Mouse (Mus musculus) lung, embryonic 15.5 days (tissue): ENCODE data around the gene Thap8. TPM values are rescaled to one million over a fixed set of nuclear protein-coding genes. Genes with fewer than 3 reads are reported as not detected.

Source experiments
- ATAC-seq: fragments of 200-750 bp; cut with Nextera tagmentation; 2 replicates; pipeline ENCODE4 v1.8.0; 2017; ENCODE audit warnings: moderate number of reproducible peaks, borderline replicate concordance; ENCODE audit not compliant: low FRiP score, low TSS enrichment; ENCODE audit errors: extremely low read depth
- H3K27ac ChIP-seq: fragments of 300-500 bp; sonication (generic); 2 replicates; pipeline ENCODE4 v1.5.1; 2015; ENCODE audit warnings: moderate library complexity, mild to moderate bottlenecking, inconsistent platforms
- H3K27me3 ChIP-seq: fragments of 300-500 bp; sonication (generic); 2 replicates; pipeline ENCODE4 v1.6.1; 2015; ENCODE audit warnings: inconsistent platforms
- H3K36me3 ChIP-seq: fragments of 300-500 bp; sonication (generic); 2 replicates; pipeline ENCODE4 v1.6.1; 2015; ENCODE audit warnings: inconsistent platforms
- H3K4me1 ChIP-seq: fragments of 300-500 bp; sonication (generic); 2 replicates; pipeline ENCODE4 v1.6.1; 2015; ENCODE audit warnings: inconsistent platforms
- H3K4me2 ChIP-seq: fragments of 300-500 bp; sonication (generic); 2 replicates; pipeline ENCODE4 v1.6.1; 2015; ENCODE audit warnings: inconsistent platforms, mild to moderate bottlenecking, moderate library complexity
- H3K4me3 ChIP-seq: fragments of 300-500 bp; sonication (generic); 2 replicates; pipeline ENCODE4 v1.5.1; 2015; ENCODE audit warnings: mild to moderate bottlenecking, inconsistent platforms
- H3K9ac ChIP-seq: fragments of 300-500 bp; sonication (generic); 2 replicates; pipeline ENCODE4 v1.6.1; 2015; ENCODE audit warnings: inconsistent platforms
- H3K9me3 ChIP-seq: fragments of 300-500 bp; sonication (generic); 2 replicates; pipeline ENCODE4 v1.6.1; 2016; ENCODE audit warnings: inconsistent platforms
- WGBS: fragments of 180-500 bp; shearing (Covaris S2); methylation state at CpG from one replicate; pipeline ENCODE4 v1.1.7; 2015; 5-methylcytosine and 5-hydroxymethylcytosine counted together
- polyA plus RNA-seq: library from polyadenylated mRNA; unstranded; fragments of >200 nt; fragmentation: Nextera tagmentation; extraction: Ambion mirVana; gene quantifications from 2 replicates; pipeline ENCODE4 v1.2.1, GENCODE M21; 2015

Gene Thap8
- polyA plus RNA-seq, 1 experiment from 2014 or later, result 0.64 TPM

GRCm38 (mm10) chr7:30288046-30288445 lies 8.2 kb downstream of the Thap8 start:
- 60% methylated on average over 6 of the region's 6 CpGs for WGBS
- Histone ChIP-seq H3K9me3 (no peaks in the 10 kb centered on the region), H3K27me3 (no peaks in the 10 kb centered on the region), H3K4me2 (no peak overlapping the region), H3K4me1 (no peaks in the 10 kb centered on the region; the same call in none of the 2 replicates), H3K27ac (no peak overlapping the region), H3K9ac (no peak overlapping the region), H3K36me3 (no peaks in the 10 kb centered on the region), H3K4me3 (no peak overlapping the region)
- no peak for ATAC-seq

- Histone ChIP-seq H3K27me3 (no peaks in the 10 kb centered on the region), H3K27ac (no peak overlapping the region), H3K4me3 (no peak overlapping the region), H3K36me3 (no peaks in the 10 kb centered on the region), H3K4me1 (no peaks in the 10 kb centered on the region; the same call in none of the 2 replicates), H3K9ac (no peak overlapping the region), H3K9me3 (no peaks in the 10 kb centered on the region), H3K4me2 (no peak overlapping the region)
- no peak for ATAC-seq
- WGBS, result 63% methylated on average over 7 of the region's 7 CpGs
Observed at GRCm38 (mm10) chr7:30289071-30289713, 9.3 kb downstream of the Thap8 start.

- ATAC-seq, result no peak
- no peak overlapping the region for H3K27ac ChIP-seq
- 57% methylated on average over 10 of the region's 10 CpGs for WGBS
Observed at GRCm38 (mm10) chr7:30289714-30290399, 10.0 kb downstream of the Thap8 start.

GRCm38 (mm10) chr7:30291215-30292131 lies 11.6 kb downstream of the Thap8 start, which contains the start of gene Clip3:
Gene Clip3 (plus strand): TSS chr7:30291728.
- no peaks in the 10 kb centered on the region for H3K9me3 ChIP-seq
- H3K4me2 ChIP-seq, result peak within 1 kb of the TSS; percentile 59
- ATAC-seq, result peak; percentile 85; the same call in 1 of the 2 replicates
- no peaks in the 10 kb centered on the region for H3K27me3 ChIP-seq
- no peaks in the 10 kb centered on the region; the same call in none of the 2 replicates for H3K4me1 ChIP-seq
- 7% methylated on average over 35 of the region's 35 CpGs for WGBS
- H3K27ac ChIP-seq, result no peak within 1 kb of the TSS
- H3K9ac ChIP-seq, result peak within 1 kb of the TSS; percentile 50
- peak within 1 kb of the TSS; percentile 62 for H3K4me3 ChIP-seq
- no peaks in the 10 kb centered on the region for H3K36me3 ChIP-seq

More at GRCm38 (mm10) chr7:30289714-30290399, 10.0 kb downstream of the Thap8 start:
- no peaks in the 10 kb centered on the region for H3K9me3 ChIP-seq
- H3K4me1 ChIP-seq, result no peaks in the 10 kb centered on the region; the same call in none of the 2 replicates
- H3K27me3 ChIP-seq, result no peaks in the 10 kb centered on the region
- no peak overlapping the region for H3K9ac ChIP-seq
- H3K4me3 ChIP-seq, result no peak overlapping the region
- H3K4me2 ChIP-seq, result no peak overlapping the region
- no peaks in the 10 kb centered on the region for H3K36me3 ChIP-seq

- Histone ChIP-seq H3K9ac (no peak overlapping the region), H3K4me1 (no peaks in the 10 kb centered on the region; the same call in none of the 2 replicates), H3K27me3 (no peaks in the 10 kb centered on the region), H3K36me3 (peaks cover 3% of the 10 kb centered on the region; the same call in 1 of the 2 replicates), H3K4me3 (no peak overlapping the region), H3K4me2 (no peak overlapping the region), H3K27ac (no peak overlapping the region), H3K9me3 (no peaks in the 10 kb centered on the region)
- no peak for ATAC-seq
- 73% methylated on average over 13 of the region's 13 CpGs for WGBS
Observed at GRCm38 (mm10) chr7:30293795-30294194, 13.9 kb downstream of the Thap8 start.

- Histone ChIP-seq H3K9me3 (no peaks in the 10 kb centered on the region), H3K27ac (no peak overlapping the region), H3K27me3 (no peaks in the 10 kb centered on the region), H3K36me3 (peaks cover 3% of the 10 kb centered on the region; the same call in 1 of the 2 replicates), H3K4me3 (no peak overlapping the region), H3K9ac (no peak overlapping the region), H3K4me2 (no peak overlapping the region), H3K4me1 (no peaks in the 10 kb centered on the region; the same call in none of the 2 replicates)
- no peak for ATAC-seq
- WGBS, result 82% methylated on average over 5 of the region's 5 CpGs
Observed at GRCm38 (mm10) chr7:30294296-30294695, 14.4 kb downstream of the Thap8 start.

- no peaks in the 10 kb centered on the region for H3K9me3 ChIP-seq
- H3K36me3 ChIP-seq, result peaks cover 3% of the 10 kb centered on the region; the same call in 1 of the 2 replicates
- no peaks in the 10 kb centered on the region; the same call in none of the 2 replicates for H3K4me1 ChIP-seq
- H3K27me3 ChIP-seq, result no peaks in the 10 kb centered on the region
- 56% methylated on average over 10 of the region's 10 CpGs for WGBS
- H3K4me3 ChIP-seq, result no peak overlapping the region
- no peak for ATAC-seq
- H3K4me2 ChIP-seq, result no peak overlapping the region
- no peak overlapping the region for H3K27ac ChIP-seq
- no peak overlapping the region for H3K9ac ChIP-seq
Observed at GRCm38 (mm10) chr7:30295103-30295502, 15.2 kb downstream of the Thap8 start.

GRCm38 (mm10) chr7:30296816-30297215 lies 16.9 kb downstream of the Thap8 start:
- ATAC-seq, result no peak
- H3K36me3 ChIP-seq, result peaks cover 8% of the 10 kb centered on the region; the same call in 1 of the 2 replicates
- H3K4me3 ChIP-seq, result no peak overlapping the region
- no peak overlapping the region for H3K4me2 ChIP-seq
- no peaks in the 10 kb centered on the region for H3K9me3 ChIP-seq
- WGBS, result 90% methylated on average over 15 of the region's 15 CpGs
- H3K9ac ChIP-seq, result no peak overlapping the region
- H3K27me3 ChIP-seq, result no peaks in the 10 kb centered on the region
- no peak overlapping the region for H3K27ac ChIP-seq
- no peaks in the 10 kb centered on the region; the same call in none of the 2 replicates for H3K4me1 ChIP-seq

GRCm38 (mm10) chr7:30297266-30297665 lies 17.4 kb downstream of the Thap8 start:
- H3K27me3 ChIP-seq, result no peaks in the 10 kb centered on the region
- H3K9ac ChIP-seq, result no peak overlapping the region
- H3K4me1 ChIP-seq, result no peaks in the 10 kb centered on the region; the same call in none of the 2 replicates
- H3K9me3 ChIP-seq, result no peaks in the 10 kb centered on the region
- WGBS, result 69% methylated on average over 16 of the region's 16 CpGs
- no peak overlapping the region for H3K4me2 ChIP-seq
- H3K36me3 ChIP-seq, result peaks cover 12% of the 10 kb centered on the region; the same call in 1 of the 2 replicates
- ATAC-seq, result no peak
- no peak overlapping the region for H3K27ac ChIP-seq
- H3K4me3 ChIP-seq, result no peak overlapping the region

- Histone ChIP-seq H3K4me2 (no peak overlapping the region), H3K27me3 (no peaks in the 10 kb centered on the region), H3K9me3 (no peaks in the 10 kb centered on the region), H3K4me3 (no peak overlapping the region), H3K27ac (no peak overlapping the region), H3K36me3 (peaks cover 22% of the 10 kb centered on the region), H3K4me1 (no peaks in the 10 kb centered on the region), H3K9ac (no peak overlapping the region)
- no peak for ATAC-seq
- WGBS, result 46% methylated on average over 3 of the region's 3 CpGs
Observed at GRCm38 (mm10) chr7:30300914-30301313, 21.0 kb downstream of the Thap8 start.

GRCm38 (mm10) chr7:30306083-30306779 lies 26.3 kb downstream of the Thap8 start:
- no peaks in the 10 kb centered on the region for H3K27me3 ChIP-seq
- no peaks in the 10 kb centered on the region for H3K9me3 ChIP-seq
- H3K4me3 ChIP-seq, result no peak overlapping the region
- peaks cover 13% of the 10 kb centered on the region for H3K4me1 ChIP-seq
- no peak overlapping the region for H3K27ac ChIP-seq
- no peak overlapping the region for H3K9ac ChIP-seq
- no peak for ATAC-seq
- 90% methylated on average over 16 of the region's 16 CpGs for WGBS
- peaks cover 19% of the 10 kb centered on the region; the same call in 1 of the 2 replicates for H3K36me3 ChIP-seq
- H3K4me2 ChIP-seq, result no peak overlapping the region
